Mouse (Mus musculus) cerebellum, adult 9-11 months (tissue): ENCODE measurements at regions not wholly inside any gene's neighbourhood (a gene's known extent, or its start where the extent isn't known, plus 50 kb on each side); places are given as distances from the start of the nearest gene placed in this dataset.

ENCODE experiments used
- DNase-seq: peaks from one replicate; pipeline ENCODE4 v3.0.0; 2022

- no peak for DNase-seq
Measured at GRCm38 (mm10) chr13:31249525-31249924, 275.5 kb downstream of the Gm5447 start.

- no peak for DNase-seq
Measured at GRCm38 (mm10) chr13:31254016-31254415, 280.0 kb downstream of the Gm5447 start.

GRCm38 (mm10) chr13:31254744-31255143 lies 280.7 kb downstream of the Gm5447 start:
- DNase-seq: no peak

- no peak for DNase-seq
Measured at GRCm38 (mm10) chr13:31255506-31255905, 281.5 kb downstream of the Gm5447 start.

DNA sequence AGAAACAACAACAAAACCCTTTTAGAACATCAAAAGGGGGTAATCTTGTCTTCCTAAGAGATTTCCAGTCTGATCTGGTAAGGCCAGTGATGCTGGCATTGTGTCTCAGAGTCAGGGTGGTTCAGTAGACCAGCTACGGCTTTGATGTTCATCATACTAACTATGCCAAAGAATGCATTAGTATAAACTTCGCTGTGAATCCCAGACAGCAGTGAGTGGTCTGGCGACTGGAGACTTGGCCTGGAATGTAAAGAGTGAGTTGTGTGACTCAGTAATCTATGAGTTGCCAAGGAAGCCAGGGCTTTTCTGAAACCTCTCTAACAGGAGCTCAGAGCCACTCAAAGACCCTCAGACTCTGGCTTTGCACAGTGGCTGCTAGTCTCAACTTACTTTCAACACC lies 288.1 kb upstream of the Foxq1 start:
- DNase-seq: no peak

DNA sequence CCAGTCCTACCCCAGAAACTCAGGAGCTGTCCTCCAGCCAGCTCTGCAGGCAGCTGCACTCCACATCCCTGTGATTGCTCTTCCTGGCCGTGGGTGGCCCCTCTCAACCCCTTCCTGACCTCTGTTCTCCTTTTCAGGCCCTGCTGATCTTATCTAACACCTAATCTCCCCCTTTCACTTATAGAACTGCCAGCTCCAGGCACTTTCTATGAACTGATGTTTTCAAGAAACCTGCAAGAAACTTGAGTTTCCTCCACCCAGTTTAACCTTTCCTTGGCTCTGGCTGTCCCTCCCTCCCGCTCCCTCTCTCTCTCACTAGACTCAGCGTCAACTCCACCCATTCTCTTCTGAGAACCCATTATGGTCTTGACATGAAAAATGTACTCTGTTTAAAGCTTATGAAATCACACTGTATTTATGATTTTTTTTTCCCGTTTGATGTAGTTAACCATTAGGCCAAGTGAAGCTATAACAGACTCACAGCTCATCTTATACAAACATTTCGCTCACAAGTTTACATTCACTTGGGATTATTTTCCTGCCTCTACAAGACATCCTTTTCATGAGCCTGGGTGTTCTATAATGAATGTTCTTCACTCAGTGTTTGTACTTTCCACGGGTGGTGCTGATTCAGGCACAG lies 279.8 kb upstream of the Foxq1 start:
- no peak for DNase-seq

- DNase-seq: no peak
Measured at GRCm38 (mm10) chr13:31290630-31291029, 265.3 kb upstream of the Foxq1 start.

GRCm38 (mm10) chr13:31292584-31293387 lies 263.1 kb upstream of the Foxq1 start:
- DNase-seq: no peak

DNA sequence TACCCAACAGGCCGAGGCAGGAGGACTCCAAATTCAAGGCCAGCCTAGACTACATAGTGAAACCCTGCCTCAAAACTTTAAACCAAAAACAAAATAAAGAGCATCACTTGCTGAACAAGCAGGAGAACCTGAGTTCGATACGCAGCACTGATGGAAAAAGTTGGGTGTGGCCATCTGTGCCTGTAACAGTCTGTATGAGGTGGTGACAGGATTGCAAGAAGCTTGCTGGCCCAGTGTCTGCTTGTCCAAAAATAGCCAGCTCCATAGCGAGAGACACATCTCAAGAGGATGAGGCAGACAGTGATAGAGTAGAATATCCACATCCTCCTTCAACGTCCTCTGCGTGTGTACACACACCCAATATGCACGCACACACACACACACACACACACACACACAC lies 261.9 kb upstream of the Foxq1 start:
- no peak for DNase-seq

DNA sequence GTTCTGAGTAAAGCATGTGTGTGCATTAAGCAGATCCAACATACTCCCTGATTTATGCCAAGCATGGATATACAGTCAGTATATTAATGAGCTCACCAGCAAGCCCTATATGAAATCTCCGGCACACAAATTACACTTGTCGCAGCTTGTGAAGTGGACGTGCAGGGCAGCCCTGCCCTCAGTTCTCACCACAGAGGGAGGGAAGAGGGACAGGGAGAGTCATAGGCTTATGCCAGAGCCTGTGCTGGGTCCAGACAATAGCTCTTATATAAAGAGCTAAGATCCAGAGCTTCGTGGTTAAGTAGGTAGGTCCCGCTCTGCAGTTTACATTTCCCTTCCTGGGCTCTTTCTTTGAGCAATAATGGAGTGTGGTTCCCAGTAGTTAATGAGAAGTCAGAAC lies 252.7 kb upstream of the Foxq1 start:
- DNase-seq: no peak

- DNase-seq: no peak
Measured at GRCm38 (mm10) chr13:31304286-31304865, 251.6 kb upstream of the Foxq1 start.

- DNase-seq: no peak
Measured at GRCm38 (mm10) chr13:31309083-31309621, 246.8 kb upstream of the Foxq1 start.

GRCm38 (mm10) chr13:31312772-31313171 lies 243.2 kb upstream of the Foxq1 start:
- no peak for DNase-seq

DNA sequence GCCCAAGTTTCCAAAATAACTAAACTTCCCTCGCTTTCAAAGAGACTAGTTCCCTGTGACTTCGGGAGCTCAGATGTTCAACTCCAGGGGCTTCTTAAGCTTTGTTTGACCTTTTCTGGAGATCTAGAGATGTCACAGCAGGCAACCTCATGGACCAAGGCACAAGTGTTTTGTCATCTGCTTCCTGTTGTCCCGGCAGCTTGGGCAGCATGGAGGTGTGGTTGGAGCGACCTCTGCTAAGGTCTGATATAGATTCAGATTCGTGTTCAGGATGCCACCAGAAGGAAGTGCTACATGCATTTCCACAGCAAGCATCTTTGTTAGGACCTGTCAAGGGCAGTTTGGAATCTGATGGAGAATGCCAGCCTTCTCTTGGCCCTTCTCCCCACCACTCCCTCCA lies 242.1 kb upstream of the Foxq1 start:
- DNase-seq: no peak

GRCm38 (mm10) chr13:31317066-31317465 lies 238.9 kb upstream of the Foxq1 start:
- DNase-seq: no peak

DNA sequence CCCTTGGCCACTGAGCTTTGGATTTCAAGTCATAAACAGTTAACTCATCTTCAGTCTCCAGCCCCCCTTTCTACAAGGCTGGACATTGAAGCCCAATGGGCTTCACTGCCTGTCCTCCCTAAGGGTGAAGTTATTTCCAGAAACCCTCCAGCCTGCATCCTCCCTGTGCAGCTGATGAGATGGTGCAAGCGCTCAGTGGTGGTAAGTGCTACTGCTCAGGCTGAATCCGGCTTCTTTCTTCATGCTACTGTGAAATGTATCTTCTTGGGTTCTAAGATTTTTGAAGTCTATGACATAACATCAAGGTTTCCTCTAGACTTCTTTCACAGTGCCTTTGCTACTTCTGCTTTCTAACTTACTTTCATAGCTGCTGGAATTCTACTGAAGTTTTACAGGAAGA lies 237.9 kb upstream of the Foxq1 start:
- DNase-seq: no peak

GRCm38 (mm10) chr13:31321411-31321810 lies 234.5 kb upstream of the Foxq1 start:
- no peak for DNase-seq

DNA sequence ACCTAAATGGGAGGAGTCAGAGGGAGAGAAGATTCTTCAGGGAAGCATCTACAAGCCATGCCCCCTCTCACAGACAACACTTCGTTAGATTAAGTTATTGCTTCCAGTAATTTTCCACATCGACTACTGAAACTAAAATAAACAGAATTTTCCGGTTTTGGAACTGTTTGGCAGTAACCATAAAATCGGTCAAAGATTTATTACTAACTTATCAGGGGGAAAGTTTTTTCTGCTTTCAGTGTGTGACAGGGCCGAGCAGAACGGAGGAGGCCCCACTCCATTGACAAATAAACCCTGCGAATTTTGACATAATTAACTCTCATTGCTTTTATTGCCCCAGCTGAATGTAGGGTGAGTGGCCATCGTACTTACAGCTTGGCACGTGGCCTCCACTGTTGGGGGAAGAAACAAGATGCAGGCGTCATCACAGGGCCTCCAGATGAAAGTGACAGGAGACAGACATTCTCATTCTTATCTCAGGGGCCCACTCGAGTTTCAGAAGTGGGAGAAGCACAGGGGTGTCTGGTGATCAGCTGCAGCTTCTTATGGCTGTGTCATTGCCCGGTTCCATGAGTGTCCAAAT lies 229.6 kb upstream of the Foxq1 start:
- no peak for DNase-seq

GRCm38 (mm10) chr13:31327511-31327951 lies 228.4 kb upstream of the Foxq1 start:
- no peak for DNase-seq

GRCm38 (mm10) chr13:31328756-31329155 lies 227.2 kb upstream of the Foxq1 start:
- DNase-seq: no peak

GRCm38 (mm10) chr13:31330731-31331130 lies 225.2 kb upstream of the Foxq1 start:
- no peak for DNase-seq

GRCm38 (mm10) chr13:31334981-31335380 lies 221.0 kb upstream of the Foxq1 start:
- no peak for DNase-seq

- DNase-seq: no peak
Measured at GRCm38 (mm10) chr13:31337631-31338030, 218.3 kb upstream of the Foxq1 start.

- no peak for DNase-seq
Measured at GRCm38 (mm10) chr13:31339386-31339785, 216.5 kb upstream of the Foxq1 start.
